In genomic region chr6:121066761-121067160, GRCm38 (mm10) we compare ENCODE assay signal across 12 mouse cellular contexts.
DNase-seq lines count a peak whose midpoint lies in the region; ATAC-seq and TF ChIP-seq lines count a peak whose summit lies in the region.
"Had no signal": no experiment of that assay in that cellular context is flagged by ENCODE, and none has a peak within 500 bp of the region (broad histone marks: within the 10 kb centered on the region; RNA-seq: fewer than 3 reads in every experiment).

No protein-coding gene starts in this region.

- no peak for TF ChIP-seq CTCF in forebrain, postnatal 0 days (IDR thresholded peaks at IDR 0.05; ENCODE audit: low read depth)
- TF ChIP-seq CTCF in left cerebral cortex, adult 2 months (IDR thresholded peaks at IDR 0.05), result no peak

- intact Hi-C loops in left cerebral cortex, adult 2 months (cut with DNase I), result no loop called here

- no peak for DNase-seq in forebrain, postnatal 0 days
- no peak for DNase-seq in liver, embryonic 13.5 days
- no peak for DNase-seq in liver, embryonic 11.5 days (ENCODE audit: low spot score)
- DNase-seq in adrenal gland, adult 8-10 months, result peak; percentile 40
- no peak for DNase-seq in left cerebral cortex, adult 2 months (ENCODE audit: extremely low spot score in 1 of 2, low spot score in 2 of 2)
- DNase-seq: kidney, postnatal 4 days; right cerebral cortex, adult 18-20 months; thymus, adult 18-20 months had no signal

- H3K9ac ChIP-seq in forebrain, postnatal 0 days, result 0 out of 2 replicates have a peak overlapping the region, but pooled peaks have one; percentile 10
- H3K9ac ChIP-seq in forebrain, embryonic 12.5 days, result no peak overlapping the region
- H3K9ac ChIP-seq in liver, embryonic 13.5 days, result no peak overlapping the region
- no peak overlapping the region for H3K9ac ChIP-seq in liver, embryonic 11.5 days (ENCODE audit: low read depth, low read length)
- H3K9ac ChIP-seq in neural tube, embryonic 13.5 days, result no peak overlapping the region
- no peak overlapping the region for H3K9ac ChIP-seq in liver, embryonic 12.5 days
- H3K9ac ChIP-seq: limb, embryonic 13.5 days had no signal

- ATAC-seq in forebrain, postnatal 0 days, result no peak
- ATAC-seq in forebrain, embryonic 12.5 days (ENCODE audit: low FRiP score), result no peak
- ATAC-seq in liver, embryonic 13.5 days (ENCODE audit: low read depth), result no peak
- no peak for ATAC-seq in liver, embryonic 11.5 days (replicated peaks; ENCODE audit: low FRiP score)
- no peak for ATAC-seq in neural tube, embryonic 13.5 days (ENCODE audit: low read depth)
- ATAC-seq in liver, embryonic 12.5 days, result no peak

- H3K27me3 ChIP-seq in forebrain, postnatal 0 days (ENCODE audit: insufficient read depth, low read length), result no peaks in the 10 kb centered on the region
- no peaks in the 10 kb centered on the region for H3K27me3 ChIP-seq in forebrain, embryonic 12.5 days
- H3K27me3 ChIP-seq in liver, embryonic 13.5 days, result no peaks in the 10 kb centered on the region
- no peaks in the 10 kb centered on the region for H3K27me3 ChIP-seq in liver, embryonic 11.5 days (replicated peaks; ENCODE audit: control insufficient read depth, insufficient read depth, low read length)
- no peaks in the 10 kb centered on the region for H3K27me3 ChIP-seq in neural tube, embryonic 13.5 days
- no peaks in the 10 kb centered on the region for H3K27me3 ChIP-seq in liver, embryonic 12.5 days (replicated peaks)
- H3K27me3 ChIP-seq: limb, embryonic 13.5 days had no signal

- H3K4me2 ChIP-seq in forebrain, postnatal 0 days (ENCODE audit: low read depth), result no peak overlapping the region
- H3K4me2 ChIP-seq in forebrain, embryonic 12.5 days, result no peak overlapping the region
- H3K4me2 ChIP-seq in liver, embryonic 13.5 days, result no peak overlapping the region
- H3K4me2 ChIP-seq in liver, embryonic 11.5 days, result no peak overlapping the region
- no peak overlapping the region for H3K4me2 ChIP-seq in neural tube, embryonic 13.5 days
- H3K4me2 ChIP-seq in liver, embryonic 12.5 days, result no peak overlapping the region
- H3K4me2 ChIP-seq: limb, embryonic 13.5 days had no signal

- H3K4me1 ChIP-seq in forebrain, postnatal 0 days (ENCODE audit: insufficient read depth), result no peaks in the 10 kb centered on the region
- peaks cover 50% of the 10 kb centered on the region for H3K4me1 ChIP-seq in forebrain, embryonic 12.5 days
- peaks cover 87% of the 10 kb centered on the region for H3K4me1 ChIP-seq in liver, embryonic 13.5 days (replicated peaks)
- H3K4me1 ChIP-seq in liver, embryonic 11.5 days (replicated peaks; ENCODE audit: control insufficient read depth, insufficient read depth, low read length), result peaks cover 63% of the 10 kb centered on the region
- peaks cover 68% of the 10 kb centered on the region for H3K4me1 ChIP-seq in neural tube, embryonic 13.5 days (replicated peaks)
- peaks cover 100% of the 10 kb centered on the region for H3K4me1 ChIP-seq in liver, embryonic 12.5 days

- no peaks in the 10 kb centered on the region for H3K9me3 ChIP-seq in forebrain, postnatal 0 days (ENCODE audit: low read length)
- no peaks in the 10 kb centered on the region for H3K9me3 ChIP-seq in forebrain, embryonic 12.5 days
- H3K9me3 ChIP-seq in liver, embryonic 13.5 days (replicated peaks), result no peaks in the 10 kb centered on the region
- no peaks in the 10 kb centered on the region for H3K9me3 ChIP-seq in liver, embryonic 11.5 days (ENCODE audit: control insufficient read depth, low read length)
- no peaks in the 10 kb centered on the region for H3K9me3 ChIP-seq in neural tube, embryonic 13.5 days
- no peaks in the 10 kb centered on the region for H3K9me3 ChIP-seq in liver, embryonic 12.5 days (replicated peaks)
- H3K9me3 ChIP-seq: limb, embryonic 13.5 days had no signal

- no peaks in the 10 kb centered on the region for H3K36me3 ChIP-seq in forebrain, postnatal 0 days (ENCODE audit: insufficient read depth)
- H3K36me3 ChIP-seq in forebrain, embryonic 12.5 days (replicated peaks), result no peaks in the 10 kb centered on the region
- H3K36me3 ChIP-seq in liver, embryonic 13.5 days, result 0 out of 2 replicates have a peak, but pooled peaks cover 8% of the 10 kb centered on the region
- H3K36me3 ChIP-seq in liver, embryonic 11.5 days (ENCODE audit: control insufficient read depth, insufficient read depth, low read length), result no peaks in the 10 kb centered on the region; the same call in 1 of the 2 replicates
- H3K36me3 ChIP-seq in neural tube, embryonic 13.5 days, result no peaks in the 10 kb centered on the region
- peaks cover 25% of the 10 kb centered on the region for H3K36me3 ChIP-seq in liver, embryonic 12.5 days
- H3K36me3 ChIP-seq: limb, embryonic 13.5 days had no signal

- 0 out of 2 replicates have a peak overlapping the region, but pooled peaks have one; percentile 4 for H3K27ac ChIP-seq in forebrain, postnatal 0 days (ENCODE audit: low read depth, low read length)
- no peak overlapping the region for H3K27ac ChIP-seq in forebrain, embryonic 12.5 days
- H3K27ac ChIP-seq in liver, embryonic 13.5 days, result peak overlapping the region; percentile 24; the same call in 1 of the 2 replicates
- H3K27ac ChIP-seq in liver, embryonic 11.5 days (ENCODE audit: low read depth, low read length), result no peak overlapping the region
- 0 out of 2 replicates have a peak overlapping the region, but pooled peaks have one; percentile 96 for H3K27ac ChIP-seq in neural tube, embryonic 13.5 days (replicated peaks)
- no peak overlapping the region; the same call in 1 of the 2 replicates for H3K27ac ChIP-seq in left cerebral cortex, adult 2 months
- no peak overlapping the region for H3K27ac ChIP-seq in liver, embryonic 12.5 days
- H3K27ac ChIP-seq: limb, embryonic 13.5 days had no signal

- no peak overlapping the region for H3K4me3 ChIP-seq in forebrain, postnatal 0 days (ENCODE audit: low read depth, low read length)
- no peak overlapping the region for H3K4me3 ChIP-seq in forebrain, embryonic 12.5 days (replicated peaks)
- no peak overlapping the region for H3K4me3 ChIP-seq in liver, embryonic 13.5 days (replicated peaks)
- H3K4me3 ChIP-seq in liver, embryonic 11.5 days (ENCODE audit: low read depth, low read length), result no peak overlapping the region
- H3K4me3 ChIP-seq in neural tube, embryonic 13.5 days, result no peak overlapping the region
- H3K4me3 ChIP-seq in left cerebral cortex, adult 2 months, result no peak overlapping the region
- H3K4me3 ChIP-seq in liver, embryonic 12.5 days, result no peak overlapping the region
- H3K4me3 ChIP-seq: limb, embryonic 13.5 days had no signal

- 49% methylated on average over 6 of the region's 6 CpGs for WGBS in forebrain, postnatal 0 days
- 55% methylated on average over 6 of the region's 6 CpGs for WGBS in forebrain, embryonic 12.5 days
- 55% methylated on average over 6 of the region's 6 CpGs for WGBS in liver, embryonic 13.5 days (ENCODE audit: insufficient replicate concordance)
- 50% methylated on average over 6 of the region's 6 CpGs for WGBS in liver, embryonic 11.5 days
- WGBS in neural tube, embryonic 13.5 days, result 41% methylated on average over 6 of the region's 6 CpGs
- 52% methylated on average over 6 of the region's 6 CpGs for WGBS in liver, embryonic 12.5 days (ENCODE audit: insufficient replicate concordance)

Comparison
In these comparisons a context has a peak if more than half of its experiments do, and no peak if none do; other contexts are left out.
1. H3K27ac ChIP-seq: peak in forebrain, postnatal 0 days (single experiment), liver, embryonic 13.5 days (single experiment) and neural tube, embryonic 13.5 days (single experiment); none in forebrain, embryonic 12.5 days (single experiment), liver, embryonic 11.5 days (single experiment), left cerebral cortex, adult 2 months (single experiment) and liver, embryonic 12.5 days (single experiment).